Mouse (Mus musculus) forebrain, postnatal 0 days (tissue): ENCODE results near the gene Paqr4. TPM values are rescaled to one million over a fixed set of nuclear protein-coding genes. Genes with fewer than 3 reads are reported as not detected.
A peak's percentile ranks its signal among the peaks of the same experiment; 100 is the strongest.

Source experiments
- ATAC-seq: fragments of 200-750 bp; cut with Nextera tagmentation; 2 replicates; pipeline ENCODE4 v1.8.0; 2017; ENCODE audit warnings: mild to moderate bottlenecking, moderate library complexity
- DNase-seq: peaks from one replicate; pipeline ENCODE4 v3.0.0-alpha.2; 2015
- H3K27ac ChIP-seq: fragments of 300-500 bp; sonication (generic); 2 replicates; pipeline ENCODE4 v1.5.1; 2014; ENCODE audit warnings: low read depth, mild to moderate bottlenecking, antibody characterized with exemption, low read length, moderate library complexity, mixed read lengths
- H3K27me3 ChIP-seq: fragments of 300-500 bp; sonication (generic); 2 replicates; pipeline ENCODE4 v1.6.1; 2014; ENCODE audit warnings: mild to moderate bottlenecking, low read length, mixed read lengths; ENCODE audit not compliant: insufficient read depth
- H3K36me3 ChIP-seq: fragments of 300-500 bp; sonication (generic); 2 replicates; pipeline ENCODE4 v1.6.1; 2014; ENCODE audit warnings: mild to moderate bottlenecking, moderate library complexity; ENCODE audit not compliant: insufficient read depth
- H3K4me1 ChIP-seq: fragments of 300-500 bp; sonication (generic); 2 replicates; pipeline ENCODE4 v1.6.1; 2014; ENCODE audit warnings: antibody characterized with exemption; ENCODE audit not compliant: insufficient read depth
- H3K4me2 ChIP-seq: fragments of 300-500 bp; sonication (generic); 2 replicates; pipeline ENCODE4 v1.6.1; 2014; ENCODE audit warnings: low read depth, mild to moderate bottlenecking, moderate library complexity
- H3K4me3 ChIP-seq: fragments of 300-500 bp; sonication (generic); 2 replicates; pipeline ENCODE4 v1.5.1; 2014; ENCODE audit warnings: low read depth, low read length, mixed read lengths
- H3K9ac ChIP-seq: fragments of 300-500 bp; sonication (generic); 2 replicates; pipeline ENCODE4 v1.6.1; 2014; ENCODE audit warnings: mild to moderate bottlenecking
- H3K9me3 ChIP-seq: fragments of 300-500 bp; sonication (generic); 2 replicates; pipeline ENCODE4 v1.6.1; 2016; ENCODE audit warnings: low read length
- CTCF ChIP-seq: sonication (generic); IDR thresholded peaks from 2 replicates; pipeline ENCODE4 v1.5.1; 2016; ENCODE audit warnings: antibody characterized with exemption, control low read depth, low read depth
- WGBS: fragments of 180-500 bp; shearing (Covaris S2); extraction: QIAGEN DNeasy Blood & Tissue Kit; methylation state at CpG from one replicate; pipeline ENCODE4 v1.1.7; 2014; 5-methylcytosine and 5-hydroxymethylcytosine counted together
- polyA plus RNA-seq: library from polyadenylated mRNA; unstranded; fragments of >200 nt; fragmentation: Nextera tagmentation; extraction: Ambion mirVana; gene quantifications from 2 replicates; pipeline ENCODE4 v1.2.1, GENCODE M21; 2015
- total RNA-seq: library from RNA; depleted of rRNA; stranded (reverse); fragments of >200 nt; gene quantifications from 2 replicates; pipeline ENCODE4 v1.2.3, GENCODE M21; 2014

Paqr4 gene
- total and polyA plus RNA-seq, 2 experiments from 2014 or later: 51.9 to 56.9 TPM

DNA sequence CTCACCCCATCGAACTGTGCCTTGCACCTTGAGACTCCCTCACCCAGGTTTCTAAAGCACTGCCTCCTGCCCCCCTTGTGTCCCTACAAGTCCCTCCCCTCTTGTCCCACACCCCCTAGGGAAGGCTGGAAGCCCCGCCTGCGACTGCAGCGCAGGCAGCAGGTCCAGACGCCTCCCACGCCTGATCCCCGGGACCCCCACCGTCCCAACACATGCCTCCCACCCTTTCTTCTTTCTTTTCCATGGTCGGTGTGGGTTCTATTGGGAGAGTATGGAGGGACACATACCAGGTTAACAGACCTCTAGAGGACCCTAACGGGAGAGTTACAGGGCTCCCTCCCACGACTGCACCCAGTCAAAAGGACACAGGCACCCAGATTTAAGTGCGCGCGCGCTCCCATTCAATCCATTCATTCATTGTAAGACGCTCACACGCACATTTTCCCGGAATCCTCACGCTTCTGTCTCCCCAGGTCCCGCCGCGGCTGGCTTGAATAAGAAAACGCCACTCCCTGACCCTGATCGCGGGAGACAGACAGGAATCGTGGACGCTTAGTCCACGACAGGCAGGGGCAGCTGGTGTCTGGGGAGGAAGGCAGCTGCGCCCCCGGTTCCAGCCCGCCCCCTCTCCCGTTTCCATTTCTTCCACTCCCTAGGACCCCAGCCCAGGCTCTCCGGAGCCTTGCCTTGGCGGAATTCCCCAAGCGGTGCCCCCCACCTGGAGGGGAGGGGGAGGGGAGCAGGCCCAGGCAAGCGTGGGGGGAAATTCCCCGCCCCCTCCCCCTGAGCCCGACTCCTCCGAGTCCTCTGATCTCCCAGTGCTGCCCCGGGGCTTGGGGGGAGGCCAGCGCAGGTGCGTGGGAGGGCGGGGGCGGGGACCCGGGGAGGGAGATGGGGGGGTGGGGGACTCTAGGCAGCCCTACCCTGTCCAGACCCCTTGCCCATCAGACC, 4.9 kb upstream of the Paqr4 start, which contains the start of gene Kremen2:
TSS of gene Kremen2 (minus strand) at position 533 of the 951 bp plus-strand sequence.
- H3K27me3 ChIP-seq: peaks cover 52% of the 10 kb centered on the region
- no peaks in the 10 kb centered on the region for H3K9me3 ChIP-seq
- H3K4me2 ChIP-seq: peak within 1 kb of the TSS; percentile 89
- ATAC-seq (peak; percentile 7; the same call in 1 of the 2 replicates), DNase-seq (peak; percentile 59)
- peaks cover 9% of the 10 kb centered on the region for H3K4me1 ChIP-seq
- peak within 1 kb of the TSS; percentile 44 for H3K4me3 ChIP-seq
- no peak for TF ChIP-seq CTCF
- H3K9ac ChIP-seq: peak within 1 kb of the TSS; percentile 52; the same call in 1 of the 2 replicates
- H3K36me3 ChIP-seq: no peaks in the 10 kb centered on the region
- H3K27ac ChIP-seq: no peak within 1 kb of the TSS
- WGBS: 1% methylated on average over 43 of the region's 45 CpGs

GRCm38 (mm10) chr17:23744651-23745050, 4.0 kb upstream of the Paqr4 start:
- ATAC-seq (no peak), DNase-seq (no peak)
- Histone ChIP-seq H3K9me3 (no peaks in the 10 kb centered on the region), H3K27ac (no peak overlapping the region), H3K4me1 (peaks cover 9% of the 10 kb centered on the region), H3K36me3 (no peaks in the 10 kb centered on the region), H3K4me3 (no peak overlapping the region), H3K9ac (no peak overlapping the region), H3K27me3 (peaks cover 52% of the 10 kb centered on the region), H3K4me2 (peak overlapping the region; percentile 89; the same call in 1 of the 2 replicates)
- 8% methylated on average over 14 of the region's 14 CpGs for WGBS
- no peak for TF ChIP-seq CTCF

GRCm38 (mm10) chr17:23744076-23744475, 3.4 kb upstream of the Paqr4 start:
- H3K4me2 ChIP-seq: no peak overlapping the region
- peaks cover 52% of the 10 kb centered on the region for H3K27me3 ChIP-seq
- no peak for TF ChIP-seq CTCF
- WGBS: 28% methylated on average over 8 of the region's 8 CpGs
- H3K9me3 ChIP-seq: no peaks in the 10 kb centered on the region
- ATAC-seq (no peak), DNase-seq (no peak)
- H3K4me1 ChIP-seq: peaks cover 10% of the 10 kb centered on the region
- H3K27ac ChIP-seq: no peak overlapping the region
- no peaks in the 10 kb centered on the region for H3K36me3 ChIP-seq
- no peak overlapping the region for H3K9ac ChIP-seq
- H3K4me3 ChIP-seq: no peak overlapping the region

- no peak for TF ChIP-seq CTCF
- 65% methylated on average over 12 of the region's 12 CpGs for WGBS
- no peak overlapping the region for H3K4me3 ChIP-seq
- H3K27ac ChIP-seq: no peak overlapping the region
- H3K9ac ChIP-seq: no peak overlapping the region
- DNase-seq: no peak
- no peak for ATAC-seq
- peaks cover 17% of the 10 kb centered on the region for H3K4me1 ChIP-seq
- no peaks in the 10 kb centered on the region for H3K36me3 ChIP-seq
- H3K27me3 ChIP-seq: peaks cover 52% of the 10 kb centered on the region
- H3K4me2 ChIP-seq: no peak overlapping the region
- H3K9me3 ChIP-seq: no peaks in the 10 kb centered on the region
Observed at GRCm38 (mm10) chr17:23742941-23743340, 2.3 kb upstream of the Paqr4 start.

GRCm38 (mm10) chr17:23742210-23742793, 1.6 kb upstream of the Paqr4 start:
- WGBS: 8% methylated on average over 44 of the region's 44 CpGs
- Histone ChIP-seq H3K4me2 (peak overlapping the region; percentile 43), H3K4me3 (peak overlapping the region; percentile 19; the same call in 1 of the 2 replicates), H3K27me3 (peaks cover 52% of the 10 kb centered on the region), H3K36me3 (no peaks in the 10 kb centered on the region), H3K27ac (no peak overlapping the region), H3K4me1 (peaks cover 17% of the 10 kb centered on the region), H3K9me3 (no peaks in the 10 kb centered on the region), H3K9ac (no peak overlapping the region; the same call in 1 of the 2 replicates)
- DNase-seq (peak; percentile 49), ATAC-seq (no peak)
- TF ChIP-seq CTCF: no peak

DNA sequence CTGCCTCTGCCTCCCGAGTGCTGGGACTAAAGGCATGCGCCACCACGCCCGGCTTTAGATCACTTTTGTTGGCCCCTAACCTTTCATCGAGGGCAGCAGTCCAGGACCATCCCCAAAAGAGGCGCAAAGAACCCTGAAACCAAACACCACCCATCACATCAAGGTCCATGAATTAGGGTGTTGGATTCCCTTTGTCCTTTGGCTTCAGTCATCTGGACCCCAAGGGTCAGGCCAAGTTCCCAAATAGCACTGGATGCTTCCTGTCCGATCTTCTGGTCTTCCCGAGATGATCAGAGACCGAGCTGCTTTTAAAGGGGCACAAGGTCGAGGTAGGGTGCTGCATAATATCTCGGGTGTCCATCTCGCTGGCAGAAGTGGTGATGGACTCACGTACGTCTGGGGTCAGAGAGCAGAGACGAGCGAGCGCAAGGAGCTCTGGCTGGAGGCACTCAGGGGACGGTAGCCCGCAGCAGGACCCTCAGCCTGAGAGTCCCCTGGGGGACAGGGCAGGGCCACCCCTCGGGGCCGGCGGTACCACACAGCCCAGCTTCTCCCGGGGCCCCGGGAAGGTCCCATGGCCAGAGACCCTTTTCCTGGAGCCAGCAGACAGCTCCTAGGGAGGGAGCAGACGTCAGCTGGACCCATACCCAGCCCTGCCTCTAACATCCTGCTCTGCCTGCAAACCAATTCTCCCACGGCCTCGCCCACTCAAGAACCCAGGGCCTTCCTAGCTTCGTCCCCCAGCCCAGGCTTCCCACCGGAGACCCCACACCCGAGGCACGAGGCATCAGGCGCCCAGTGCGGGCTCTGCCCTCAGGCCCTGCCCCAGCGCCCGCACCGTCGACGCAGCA, 917 bp upstream of the Paqr4 start:
- Histone ChIP-seq H3K27ac (no peak overlapping the region), H3K9ac (no peak overlapping the region), H3K4me3 (no peak overlapping the region), H3K9me3 (no peaks in the 10 kb centered on the region), H3K4me1 (peaks cover 17% of the 10 kb centered on the region), H3K4me2 (0 out of 2 replicates have a peak overlapping the region, but pooled peaks have one; percentile 43), H3K27me3 (peaks cover 47% of the 10 kb centered on the region), H3K36me3 (no peaks in the 10 kb centered on the region)
- 55% methylated on average over 38 of the region's 38 CpGs for WGBS
- ATAC-seq (no peak), DNase-seq (no peak)
- no peak for TF ChIP-seq CTCF
